Mouse (Mus musculus): ENCODE data around the gene Twist2.

DNA sequence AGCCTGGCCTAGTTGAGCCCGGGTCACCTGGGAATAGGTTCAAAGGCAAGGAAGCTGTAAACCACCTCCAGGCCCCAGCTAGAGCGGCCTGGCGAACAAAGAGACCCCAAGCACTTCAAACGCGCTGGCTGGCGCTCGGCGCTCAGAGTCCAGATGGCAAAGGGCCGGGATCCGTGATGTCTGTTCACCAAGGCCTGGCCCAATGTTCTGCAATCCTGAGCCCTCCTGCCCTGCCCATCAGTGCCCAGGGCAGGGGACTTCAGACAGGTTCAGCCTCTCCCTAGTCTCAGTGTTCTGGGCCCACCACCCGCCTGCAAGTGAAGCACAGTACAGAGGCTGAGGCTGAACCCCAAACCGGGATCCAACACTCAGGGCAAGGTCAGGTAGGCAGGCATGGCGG, 913 bp upstream of the Twist2 start:
- TF ChIP-seq CTCF (conservative IDR thresholded peaks at IDR 0.05; ENCODE audit: insufficient read depth, insufficient read length, low read depth, low read length) (no peak), POLR2A (IDR thresholded peaks at IDR 0.05; ENCODE audit: low read depth, low read length) (no peak)

Data from kidney, adult 2 months (tissue).